Mouse (Mus musculus): ENCODE results near the gene Colca2.

The Colca2 gene

DNA sequence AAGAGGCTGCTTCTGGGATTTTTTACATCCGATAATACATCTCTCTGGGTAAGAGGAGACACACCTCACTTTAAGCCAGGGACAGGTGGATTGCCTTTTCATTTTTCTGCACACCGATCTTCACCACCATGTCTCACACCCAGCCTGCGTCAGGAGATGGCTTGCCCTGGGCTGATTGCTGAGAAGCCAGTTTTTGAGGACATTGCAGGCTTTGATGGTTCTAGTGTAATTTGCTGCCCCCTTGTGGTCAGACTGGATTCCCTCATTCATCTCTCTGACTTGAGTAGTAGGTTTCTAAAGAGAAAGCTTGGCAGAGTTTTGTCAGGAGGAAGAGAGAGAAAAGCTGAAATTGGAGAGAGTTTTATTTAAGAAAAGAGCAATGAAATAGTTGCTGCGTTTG, 14.3 kb upstream of the Colca2 start:
- DNase-seq (ENCODE audit: low read depth, low spot score), result peak; percentile 91
- no peaks in the 10 kb centered on the region for H3K27me3 ChIP-seq (ENCODE audit: control insufficient read depth, insufficient read depth, low read length, poor library complexity, severe bottlenecking)
- H3K36me3 ChIP-seq (ENCODE audit: control insufficient read depth, insufficient read depth, low read length, poor library complexity, severe bottlenecking), result no peaks in the 10 kb centered on the region

DNA sequence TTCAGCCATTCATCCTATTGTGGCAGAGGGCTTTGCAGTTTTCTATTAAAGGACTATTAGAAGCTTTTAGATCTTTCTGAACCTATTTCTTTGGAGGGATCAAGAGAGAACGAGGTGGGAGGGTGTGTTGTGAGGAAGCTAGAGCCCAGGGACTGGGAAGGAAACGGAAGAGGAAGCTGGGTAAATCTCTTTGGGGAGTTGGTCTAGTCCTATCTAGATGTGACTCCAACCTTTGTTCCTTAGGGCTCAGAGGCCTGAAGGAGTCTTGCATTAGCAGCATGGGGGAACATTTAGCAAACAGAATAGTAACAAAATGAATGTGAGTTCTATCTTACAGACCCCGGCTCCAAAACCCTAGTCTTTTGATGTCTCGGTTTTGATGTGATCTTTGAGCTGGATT, 12.6 kb upstream of the Colca2 start:
- no peak for DNase-seq (ENCODE audit: low read depth, low spot score)
- Histone ChIP-seq H3K36me3 (ENCODE audit: control insufficient read depth, insufficient read depth, low read length, poor library complexity, severe bottlenecking) (no peaks in the 10 kb centered on the region), H3K27me3 (ENCODE audit: control insufficient read depth, insufficient read depth, low read length, poor library complexity, severe bottlenecking) (no peaks in the 10 kb centered on the region)

DNA sequence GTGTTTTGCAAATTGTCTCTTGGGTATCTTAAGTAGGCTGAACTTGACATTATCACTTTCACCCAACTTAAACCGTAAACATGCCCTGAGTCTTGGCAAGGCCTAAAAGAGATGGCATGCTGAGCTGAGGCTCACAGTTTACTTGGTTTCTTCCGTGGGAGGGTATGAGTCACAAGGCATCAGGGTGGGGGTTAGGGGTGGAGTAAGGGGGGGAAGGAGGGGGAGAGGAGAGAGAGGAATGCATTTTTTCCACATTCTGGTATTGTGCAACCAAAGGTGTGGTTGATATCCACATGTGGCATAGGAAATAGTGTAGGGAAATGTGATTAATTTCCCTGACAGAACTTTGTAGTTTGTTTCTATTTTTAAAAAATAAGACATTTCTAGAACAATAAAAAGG, 7.7 kb upstream of the Colca2 start:
- DNase-seq (ENCODE audit: low read depth, low spot score), result no peak
- Histone ChIP-seq H3K27me3 (ENCODE audit: control insufficient read depth, insufficient read depth, low read length, poor library complexity, severe bottlenecking) (no peaks in the 10 kb centered on the region), H3K36me3 (ENCODE audit: control insufficient read depth, insufficient read depth, low read length, poor library complexity, severe bottlenecking) (no peaks in the 10 kb centered on the region)

DNA sequence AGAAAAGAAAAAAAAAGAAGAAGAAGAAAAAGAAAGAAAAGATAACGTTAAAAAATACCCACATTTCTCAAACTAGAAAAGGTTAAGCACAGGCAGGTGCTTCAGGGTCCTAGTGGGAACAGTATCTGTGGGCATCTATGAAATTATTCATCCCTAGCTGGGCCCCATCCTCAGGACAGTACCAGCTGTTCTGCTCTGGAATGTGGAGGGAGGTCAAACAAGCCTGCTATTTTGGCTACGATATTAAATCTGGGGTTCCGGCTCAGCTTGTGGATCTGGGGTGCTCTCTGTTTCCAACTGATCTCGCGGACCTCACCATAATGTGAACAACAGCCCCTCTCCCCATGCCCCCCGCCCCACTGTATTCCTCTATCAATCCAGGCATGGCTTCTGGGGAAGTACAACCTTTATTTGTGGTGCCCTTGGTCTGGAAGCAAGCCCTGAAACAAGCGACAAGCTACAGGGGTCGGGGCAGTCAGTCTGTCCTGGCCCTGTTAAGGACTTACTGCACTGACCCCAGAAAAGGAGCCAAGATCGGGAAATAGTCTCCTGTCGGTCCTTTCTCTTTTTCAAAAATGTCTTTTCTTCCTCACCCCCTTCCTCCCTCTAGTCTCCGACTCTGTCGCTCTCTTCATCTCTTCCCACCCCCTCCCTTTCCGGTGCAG, 403 bp downstream of the Colca2 start:
- no peak for DNase-seq (ENCODE audit: low read depth, low spot score)
- Histone ChIP-seq H3K27me3 (ENCODE audit: control insufficient read depth, insufficient read depth, low read length, poor library complexity, severe bottlenecking) (no peaks in the 10 kb centered on the region), H3K36me3 (ENCODE audit: control insufficient read depth, insufficient read depth, low read length, poor library complexity, severe bottlenecking) (no peaks in the 10 kb centered on the region)

DNA sequence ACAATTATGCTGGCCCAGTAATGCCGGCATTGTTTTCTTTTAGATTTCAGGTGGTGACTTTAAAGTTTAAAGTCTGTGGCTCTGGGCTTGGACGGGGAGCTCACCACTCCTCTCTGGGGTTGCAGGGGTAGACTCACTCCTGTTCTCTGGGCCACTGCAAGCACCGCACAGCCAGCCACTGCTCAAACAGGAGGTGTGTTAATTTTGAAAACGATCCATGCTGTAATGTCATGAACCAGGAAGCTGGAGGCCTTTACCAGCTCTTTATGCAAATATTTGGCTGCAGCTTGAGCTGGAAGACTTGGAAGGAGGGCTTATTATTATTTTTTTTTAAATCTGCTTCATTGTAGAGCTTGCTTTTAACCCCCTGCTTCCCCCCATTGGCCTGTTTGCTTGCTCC, 3.7 kb downstream of the Colca2 start:
- DNase-seq (ENCODE audit: low read depth, low spot score), result no peak
- peaks cover 4% of the 10 kb centered on the region for H3K36me3 ChIP-seq (ENCODE audit: control insufficient read depth, insufficient read depth, low read length, poor library complexity, severe bottlenecking)
- H3K27me3 ChIP-seq (ENCODE audit: control insufficient read depth, insufficient read depth, low read length, poor library complexity, severe bottlenecking), result no peaks in the 10 kb centered on the region

DNA sequence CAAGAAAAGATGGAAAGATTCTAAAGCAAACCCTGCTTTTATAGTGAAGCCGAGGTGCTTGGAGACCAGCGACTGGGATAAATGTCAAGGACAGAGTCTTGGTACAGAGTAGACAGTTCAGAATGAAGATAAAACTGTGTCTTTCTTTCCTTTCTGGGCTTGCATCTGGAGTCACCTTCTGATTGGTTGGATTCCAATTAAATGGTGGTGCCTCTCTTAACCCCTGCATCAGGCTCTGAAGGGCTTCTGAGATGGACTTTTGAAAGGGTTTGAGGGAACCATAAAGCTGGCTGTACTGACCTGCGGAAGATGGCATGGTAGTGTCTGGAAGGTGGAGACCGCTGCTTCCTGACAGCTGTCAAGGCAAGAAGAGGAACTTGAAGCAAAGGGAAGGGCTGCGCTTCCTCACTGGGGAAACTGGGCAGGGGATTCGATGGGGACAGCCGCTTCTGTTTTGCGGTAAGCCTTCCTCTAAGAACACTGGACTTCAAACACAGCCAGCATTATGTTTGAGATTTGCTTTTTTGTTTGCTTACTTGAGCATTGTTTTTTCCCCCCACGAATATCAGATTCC, 4.7 kb downstream of the Colca2 start:
- H3K36me3 ChIP-seq (ENCODE audit: control insufficient read depth, insufficient read depth, low read length, poor library complexity, severe bottlenecking), result peaks cover 8% of the 10 kb centered on the region
- H3K27me3 ChIP-seq (ENCODE audit: control insufficient read depth, insufficient read depth, low read length, poor library complexity, severe bottlenecking), result no peaks in the 10 kb centered on the region
- peak; percentile 26 for DNase-seq (ENCODE audit: low read depth, low spot score)

DNA sequence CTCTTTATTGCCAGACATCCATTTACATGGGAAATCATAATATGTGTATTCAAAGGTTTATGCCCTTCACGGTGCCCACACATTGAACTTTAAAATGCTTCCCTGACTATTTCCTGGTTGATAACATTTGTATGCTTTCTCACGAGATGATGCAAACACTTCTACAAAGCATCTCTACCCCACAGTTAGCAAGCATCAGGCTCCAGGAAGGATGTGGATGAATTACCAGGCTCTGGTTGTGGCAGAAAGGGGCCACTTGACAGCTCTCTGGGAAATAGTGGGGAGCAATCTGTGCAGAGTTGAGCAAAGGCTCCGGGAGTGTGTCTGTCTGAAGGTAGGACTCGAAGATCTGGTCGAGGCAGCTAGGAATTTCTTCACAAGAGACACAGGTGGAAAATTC, 6.3 kb downstream of the Colca2 start:
- DNase-seq (ENCODE audit: low read depth, low spot score), result no peak
- peaks cover 8% of the 10 kb centered on the region for H3K36me3 ChIP-seq (ENCODE audit: control insufficient read depth, insufficient read depth, low read length, poor library complexity, severe bottlenecking)

DNA sequence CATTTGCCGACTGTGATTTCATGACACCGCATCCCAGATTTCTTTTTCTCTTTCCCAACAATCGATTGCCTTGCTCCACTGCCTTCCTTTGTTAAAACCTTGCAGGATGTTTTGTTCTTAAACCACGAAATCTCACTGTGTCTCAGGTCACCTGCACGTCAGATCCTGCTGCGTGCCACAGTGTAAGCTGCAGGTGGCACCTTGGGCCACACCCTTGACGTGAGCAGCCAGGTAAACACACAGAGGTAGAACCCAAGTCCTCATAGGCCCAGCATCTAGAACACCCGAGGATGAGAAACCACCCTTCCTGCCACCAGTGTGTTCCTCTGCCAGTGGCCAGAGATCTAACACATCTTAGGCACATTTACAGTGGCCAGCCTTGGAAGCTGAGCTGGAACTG, 7.3 kb downstream of the Colca2 start:
- H3K36me3 ChIP-seq (ENCODE audit: control insufficient read depth, insufficient read depth, low read length, poor library complexity, severe bottlenecking), result peaks cover 8% of the 10 kb centered on the region
- no peaks in the 10 kb centered on the region for H3K27me3 ChIP-seq (ENCODE audit: control insufficient read depth, insufficient read depth, low read length, poor library complexity, severe bottlenecking)
- no peak for DNase-seq (ENCODE audit: low read depth, low spot score)

More for the DNA sequence above, 6.3 kb downstream of the Colca2 start:
- no peaks in the 10 kb centered on the region for H3K27me3 ChIP-seq (ENCODE audit: control insufficient read depth, insufficient read depth, low read length, poor library complexity, severe bottlenecking)

DNA sequence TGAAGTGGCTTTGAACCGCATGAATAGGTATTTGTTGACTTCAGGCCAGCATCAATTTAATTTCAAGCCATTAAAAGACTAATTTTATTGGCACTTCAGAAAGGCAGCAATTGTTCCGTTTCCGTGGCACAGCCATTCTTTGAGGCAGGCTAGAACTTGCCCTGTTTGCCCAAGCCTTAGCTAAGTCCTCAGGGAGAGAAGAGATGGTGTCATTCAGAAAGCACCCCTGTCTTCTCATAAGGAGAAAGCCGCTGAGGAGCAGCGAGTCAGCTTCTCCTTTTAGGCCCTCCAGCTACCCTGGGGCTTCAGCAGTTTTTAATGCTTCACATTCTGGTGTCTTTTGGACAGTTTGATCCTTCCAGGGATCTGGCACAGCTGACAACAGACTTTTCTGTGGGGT, 9.5 kb downstream of the Colca2 start:
- DNase-seq (ENCODE audit: low read depth, low spot score), result no peak
- Histone ChIP-seq H3K27me3 (ENCODE audit: control insufficient read depth, insufficient read depth, low read length, poor library complexity, severe bottlenecking) (no peaks in the 10 kb centered on the region), H3K36me3 (ENCODE audit: control insufficient read depth, insufficient read depth, low read length, poor library complexity, severe bottlenecking) (peaks cover 8% of the 10 kb centered on the region)

DNA sequence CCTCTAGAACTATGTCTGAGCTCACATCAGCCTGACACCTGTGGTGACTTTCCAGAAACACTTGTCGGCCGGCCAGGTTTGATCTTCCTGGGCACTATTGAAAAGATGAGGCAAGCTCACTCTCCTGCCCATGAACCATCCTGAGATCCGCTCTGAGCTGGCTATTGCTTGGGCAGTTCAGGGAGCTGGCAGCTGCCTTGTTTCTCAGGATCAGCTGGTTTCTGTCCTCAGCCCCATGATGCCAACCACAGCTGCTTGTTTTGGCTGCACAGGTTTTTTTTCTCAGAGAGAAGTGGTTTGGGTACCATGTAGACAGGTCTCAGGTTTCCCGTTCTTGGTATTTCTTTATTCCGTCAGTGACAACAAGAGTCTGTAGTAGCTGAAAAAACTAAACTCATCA, 19.9 kb downstream of the Colca2 start:
- no peak for DNase-seq (ENCODE audit: low read depth, low spot score)
- no peaks in the 10 kb centered on the region for H3K27me3 ChIP-seq (ENCODE audit: control insufficient read depth, insufficient read depth, low read length, poor library complexity, severe bottlenecking)
- H3K36me3 ChIP-seq (ENCODE audit: control insufficient read depth, insufficient read depth, low read length, poor library complexity, severe bottlenecking), result peaks cover 1% of the 10 kb centered on the region; the same call in 1 of the 2 replicates

DNA sequence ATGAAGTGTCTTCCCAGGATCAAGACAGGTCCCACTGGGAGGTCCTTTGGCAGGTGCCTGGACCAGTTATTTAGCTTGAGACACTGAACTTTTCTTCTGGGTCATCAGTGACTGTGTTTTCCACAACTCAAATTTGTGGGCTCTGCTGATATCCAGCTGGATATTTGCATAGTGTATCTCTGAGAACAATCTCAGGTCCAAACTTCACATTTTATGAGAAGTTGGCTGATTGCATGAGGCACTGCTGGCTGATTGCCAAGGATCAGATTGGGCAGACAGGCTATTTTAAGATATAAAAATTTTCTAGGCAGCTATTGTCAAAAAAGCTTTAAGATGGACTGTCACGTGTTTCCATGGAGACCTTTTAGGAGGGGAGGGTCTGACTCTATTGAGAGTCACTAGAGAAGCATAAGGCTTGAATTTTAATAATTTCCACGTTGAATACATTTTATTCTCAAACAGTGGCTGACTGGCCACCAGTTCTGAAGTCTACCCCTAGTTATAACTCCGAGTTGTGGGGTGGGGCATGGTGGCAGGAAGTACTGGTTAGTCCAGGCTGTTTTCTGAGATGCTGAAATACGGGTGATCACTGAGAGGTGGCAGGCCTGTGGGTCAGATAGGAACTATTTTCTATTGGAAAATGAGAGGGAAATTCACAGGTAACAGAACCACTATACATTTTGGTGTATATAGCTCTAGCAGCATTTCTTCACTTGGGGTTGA, 21.4 kb downstream of the Colca2 start:
- DNase-seq (ENCODE audit: low read depth, low spot score), result no peak
- peaks cover 1% of the 10 kb centered on the region; the same call in 1 of the 2 replicates for H3K36me3 ChIP-seq (ENCODE audit: control insufficient read depth, insufficient read depth, low read length, poor library complexity, severe bottlenecking)
- no peaks in the 10 kb centered on the region for H3K27me3 ChIP-seq (ENCODE audit: control insufficient read depth, insufficient read depth, low read length, poor library complexity, severe bottlenecking)

DNA sequence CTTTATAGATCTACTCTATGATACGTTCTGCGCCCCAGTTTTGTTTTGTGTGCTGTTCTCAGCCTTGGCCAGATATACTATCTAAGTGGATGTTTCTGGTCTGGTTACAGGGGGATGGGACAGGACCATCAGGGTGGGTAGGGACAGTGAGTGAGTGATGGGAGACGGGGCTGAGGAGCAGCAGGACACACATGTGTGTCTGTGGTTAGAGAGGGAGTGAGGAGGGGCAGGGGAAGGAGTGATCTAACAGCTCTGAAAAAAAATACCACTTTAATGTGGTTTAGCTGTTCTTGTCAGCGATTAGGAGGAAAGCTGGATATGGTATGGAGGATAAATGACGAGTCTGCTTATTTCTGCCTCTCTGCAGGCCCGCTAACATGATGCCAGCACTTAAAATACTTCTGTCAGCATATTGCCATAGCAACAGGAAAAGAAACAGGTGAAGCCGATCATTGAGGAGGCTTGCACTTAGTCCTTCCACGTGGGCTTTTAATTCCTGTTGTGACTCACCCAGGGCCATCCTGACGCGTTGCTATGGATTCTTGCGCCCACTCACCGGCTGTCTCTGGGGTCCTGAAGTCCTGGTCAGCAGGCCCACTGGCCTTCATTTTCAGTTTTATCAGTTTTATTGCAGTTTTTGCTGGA, 39.5 kb downstream of the Colca2 start:
- H3K36me3 ChIP-seq (ENCODE audit: control insufficient read depth, insufficient read depth, low read length, poor library complexity, severe bottlenecking), result peaks cover 38% of the 10 kb centered on the region
- no peaks in the 10 kb centered on the region for H3K27me3 ChIP-seq (ENCODE audit: control insufficient read depth, insufficient read depth, low read length, poor library complexity, severe bottlenecking)
- no peak for DNase-seq (ENCODE audit: low read depth, low spot score)

DNA sequence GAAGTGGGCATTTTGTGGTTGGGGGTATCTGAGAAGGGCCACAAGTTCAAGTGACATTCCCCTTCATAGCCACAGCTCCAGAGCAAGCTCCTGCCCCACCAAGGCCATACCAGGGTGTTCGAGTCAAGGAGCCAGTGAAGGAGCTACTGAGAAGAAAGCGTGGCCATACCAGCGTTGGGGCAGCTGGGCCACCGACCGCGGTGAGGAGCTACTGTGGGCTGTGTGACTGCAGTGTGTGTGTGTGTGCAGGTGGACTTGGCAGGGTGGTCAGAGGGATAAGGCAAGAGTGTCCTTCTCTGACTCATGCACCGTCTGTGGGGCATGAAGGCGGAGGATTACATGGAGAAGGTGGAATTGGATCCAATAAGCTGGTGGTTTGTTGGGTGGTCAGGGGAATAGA, 46.2 kb downstream of the Colca2 start:
- DNase-seq (ENCODE audit: low read depth, low spot score), result no peak
- peaks cover 25% of the 10 kb centered on the region for H3K36me3 ChIP-seq (ENCODE audit: control insufficient read depth, insufficient read depth, low read length, poor library complexity, severe bottlenecking)
- no peaks in the 10 kb centered on the region for H3K27me3 ChIP-seq (ENCODE audit: control insufficient read depth, insufficient read depth, low read length, poor library complexity, severe bottlenecking)

DNA sequence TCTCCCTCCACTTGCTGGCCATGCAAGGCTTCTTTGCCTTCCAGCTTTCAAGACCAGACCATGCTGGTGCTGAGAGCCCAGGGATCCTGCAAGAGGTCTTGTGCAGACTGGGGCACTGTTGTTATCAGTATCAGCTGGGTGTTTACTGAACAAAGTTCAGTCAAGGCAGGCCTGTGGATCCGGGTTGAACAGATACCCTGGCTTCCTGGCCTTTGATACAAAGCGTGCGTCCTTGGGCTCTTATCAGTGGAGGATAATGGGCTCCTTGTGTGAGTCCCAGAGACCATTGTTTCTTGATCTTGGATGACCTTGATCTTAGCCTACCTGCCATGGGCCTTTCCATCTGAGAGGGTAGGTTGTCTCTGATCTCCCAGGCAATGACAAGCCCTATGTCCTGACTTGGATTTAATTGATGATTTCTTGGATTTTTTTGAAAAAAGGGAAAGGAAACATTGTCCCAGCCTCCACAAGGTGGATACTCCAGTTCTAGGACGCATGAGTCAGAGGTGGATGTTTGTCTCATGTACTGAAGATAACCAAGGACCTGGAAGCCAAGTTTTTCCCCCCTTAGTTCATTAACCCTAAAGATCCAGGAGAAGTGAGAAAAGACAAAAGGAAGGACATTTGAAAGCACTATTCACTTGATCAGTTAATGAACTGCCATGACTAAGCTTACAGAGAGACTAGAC, 47.5 kb downstream of the Colca2 start:
- DNase-seq (ENCODE audit: low read depth, low spot score), result no peak
- Histone ChIP-seq H3K36me3 (ENCODE audit: control insufficient read depth, insufficient read depth, low read length, poor library complexity, severe bottlenecking) (peaks cover 24% of the 10 kb centered on the region), H3K27me3 (ENCODE audit: control insufficient read depth, insufficient read depth, low read length, poor library complexity, severe bottlenecking) (no peaks in the 10 kb centered on the region)
